Mouse (Mus musculus) intestine, embryonic 14.5 days (tissue): ENCODE data around the gene Prr14. TPM values are rescaled to one million over a fixed set of nuclear protein-coding genes. Genes with fewer than 3 reads are reported as not detected.

ENCODE experiments used
- ATAC-seq: fragments of 200-750 bp; cut with Nextera tagmentation; replicated peaks from 2 replicates; pipeline ENCODE4 v1.8.0; 2017; ENCODE audit warnings: low read depth, moderate number of reproducible peaks, moderate TSS enrichment, moderate library complexity; ENCODE audit not compliant: low FRiP score, low TSS enrichment
- DNase-seq: peaks from one replicate; pipeline ENCODE4 v3.0.0-alpha.2; 2018; ENCODE audit warnings: low spot score
- H3K27ac ChIP-seq: fragments of 300-500 bp; sonication (generic); 2 replicates; pipeline ENCODE4 v1.5.1; 2014; ENCODE audit warnings: low read depth, mild to moderate bottlenecking, control low read depth
- H3K27me3 ChIP-seq: fragments of 300-500 bp; sonication (generic); replicated peaks from 2 replicates; pipeline ENCODE4 v1.6.1; 2014; ENCODE audit warnings: low read length, control low read depth; ENCODE audit not compliant: control insufficient read depth, insufficient read depth
- H3K36me3 ChIP-seq: fragments of 300-500 bp; sonication (generic); 2 replicates; pipeline ENCODE4 v1.6.1; 2014; ENCODE audit warnings: low read length, control low read depth; ENCODE audit not compliant: control insufficient read depth, insufficient read depth
- H3K4me1 ChIP-seq: fragments of 300-500 bp; sonication (generic); replicated peaks from 2 replicates; pipeline ENCODE4 v1.6.1; 2014; ENCODE audit warnings: low read length, control low read depth, mixed read lengths; ENCODE audit not compliant: control insufficient read depth, insufficient read depth
- H3K4me2 ChIP-seq: fragments of 300-500 bp; sonication (generic); 2 replicates; pipeline ENCODE4 v1.6.1; 2014; ENCODE audit warnings: low read length
- H3K4me3 ChIP-seq: fragments of 300-500 bp; sonication (generic); 2 replicates; pipeline ENCODE4 v1.5.1; 2014; ENCODE audit warnings: low read depth, low read length, control low read depth, mixed read lengths
- H3K9ac ChIP-seq: fragments of 300-500 bp; sonication (generic); 2 replicates; pipeline ENCODE4 v1.6.1; 2014; ENCODE audit warnings: mild to moderate bottlenecking, low read length
- H3K9me3 ChIP-seq: fragments of 300-500 bp; sonication (generic); 2 replicates; pipeline ENCODE4 v1.6.1; 2016; ENCODE audit warnings: low read length, control low read depth; ENCODE audit not compliant: control insufficient read depth
- WGBS: fragments of 180-500 bp; shearing (Covaris S2); extraction: QIAGEN DNeasy Blood & Tissue Kit; methylation state at CpG from one replicate; pipeline ENCODE4 v1.1.7; 2014; 5-methylcytosine and 5-hydroxymethylcytosine counted together
- polyA plus RNA-seq: library from polyadenylated mRNA; unstranded; fragments of >200 nt; fragmentation: Nextera tagmentation; extraction: Ambion mirVana; gene quantifications from 2 replicates; pipeline ENCODE4 v1.2.1, GENCODE M21; 2014

Prr14 gene
- polyA plus RNA-seq, 1 experiment from 2014 or later, result 43.4 TPM

- Histone ChIP-seq H3K4me1 (peaks cover 19% of the 10 kb centered on the region), H3K36me3 (peaks cover 38% of the 10 kb centered on the region), H3K4me2 (no peak overlapping the region), H3K27ac (no peak overlapping the region), H3K4me3 (no peak overlapping the region), H3K9me3 (no peaks in the 10 kb centered on the region), H3K27me3 (no peaks in the 10 kb centered on the region), H3K9ac (no peak overlapping the region)
- no peak for DNase-seq
- no peak for ATAC-seq
- 92% methylated on average over 11 of the region's 11 CpGs for WGBS
Measured at GRCm38 (mm10) chr7:127475186-127475740, 15.9 kb downstream of the Prr14 start.

- Histone ChIP-seq H3K9me3 (no peaks in the 10 kb centered on the region), H3K4me2 (no peak overlapping the region)
- no peak for DNase-seq
Measured at GRCm38 (mm10) chr7:127476336-127476735, 16.9 kb downstream of the Prr14 start.

GRCm38 (mm10) chr7:127476855-127477254, 17.4 kb downstream of the Prr14 start:
- Histone ChIP-seq H3K9me3 (no peaks in the 10 kb centered on the region), H3K27ac (peak overlapping the region; percentile 97), H3K4me2 (peak overlapping the region; percentile 95), H3K9ac (peak overlapping the region; percentile 40; the same call in 1 of the 2 replicates), H3K4me1 (peaks cover 28% of the 10 kb centered on the region), H3K4me3 (peak overlapping the region; percentile 83), H3K27me3 (no peaks in the 10 kb centered on the region), H3K36me3 (peaks cover 47% of the 10 kb centered on the region)
- ATAC-seq, result no peak
- DNase-seq, result no peak
- 67% methylated on average over 4 of the region's 4 CpGs for WGBS

More at GRCm38 (mm10) chr7:127476336-127476735, 16.9 kb downstream of the Prr14 start:
- H3K4me3 ChIP-seq, result no peak overlapping the region
- H3K36me3 ChIP-seq, result peaks cover 45% of the 10 kb centered on the region
- no peak for ATAC-seq
- H3K9ac ChIP-seq, result no peak overlapping the region
- peaks cover 28% of the 10 kb centered on the region for H3K4me1 ChIP-seq
- WGBS, result 96% methylated on average over 11 of the region's 11 CpGs
- no peak overlapping the region for H3K27ac ChIP-seq
- H3K27me3 ChIP-seq, result no peaks in the 10 kb centered on the region

DNA sequence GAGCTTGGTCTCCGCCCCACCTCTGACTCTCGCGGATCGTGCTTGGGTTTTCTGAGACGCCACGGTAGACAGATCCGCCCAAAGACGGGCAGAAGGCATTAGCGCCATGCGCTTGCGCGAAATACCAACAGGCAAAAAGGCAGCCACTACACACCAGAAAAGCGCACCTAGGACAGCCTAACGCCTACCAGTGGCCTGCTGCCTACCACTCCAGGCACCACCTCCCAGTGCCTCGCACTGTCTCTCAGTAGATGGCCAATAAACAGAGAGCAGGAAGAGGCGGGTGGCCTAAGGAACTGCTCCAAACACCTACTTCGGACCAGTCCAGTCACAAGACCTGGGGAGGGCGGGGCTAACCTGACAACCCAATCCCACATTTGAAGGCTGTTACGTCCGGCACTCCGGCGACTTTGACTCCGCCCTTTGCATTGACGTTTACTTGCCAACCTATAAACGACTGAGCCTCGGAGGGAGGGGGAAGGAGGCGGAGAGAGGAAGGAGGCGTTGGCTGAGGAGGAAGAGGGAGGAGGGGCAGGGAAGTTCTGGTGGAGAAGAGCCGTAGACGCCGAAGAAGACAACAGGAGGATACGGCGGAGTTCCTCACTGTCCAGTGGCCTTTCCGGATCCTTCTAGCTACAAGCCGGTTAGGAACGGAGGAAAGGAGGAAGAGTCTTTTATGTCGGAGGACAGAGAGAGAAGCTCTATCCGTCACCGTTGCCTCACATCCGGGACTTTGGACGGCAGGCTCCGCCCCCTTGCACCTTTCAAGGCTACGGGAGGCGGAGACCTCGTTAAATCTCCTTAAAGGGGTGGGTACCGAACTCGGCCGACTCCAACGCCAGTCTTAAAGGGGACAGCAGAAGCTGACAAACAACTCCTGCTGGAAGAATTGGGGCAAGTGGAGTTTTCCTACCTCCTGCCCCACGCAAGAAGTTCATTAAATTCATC, 18.6 kb downstream of the Prr14 start:
- peak; percentile 93 for ATAC-seq
- Histone ChIP-seq H3K4me2 (peak overlapping the region; percentile 95), H3K4me3 (peak overlapping the region; percentile 83), H3K27ac (peak overlapping the region; percentile 97), H3K36me3 (peaks cover 59% of the 10 kb centered on the region), H3K27me3 (no peaks in the 10 kb centered on the region), H3K9me3 (no peaks in the 10 kb centered on the region), H3K4me1 (peaks cover 21% of the 10 kb centered on the region), H3K9ac (peak overlapping the region; percentile 92)
- WGBS, result under 1% methylated on average over 50 of the region's 50 CpGs
- peak; percentile 100 for DNase-seq

- Histone ChIP-seq H3K4me2 (peak within 1 kb of the TSS; percentile 95), H3K36me3 (peaks cover 61% of the 10 kb centered on the region)
- WGBS, result under 1% methylated on average over 49 of the region's 62 CpGs
Measured at GRCm38 (mm10) chr7:127478635-127479317, 19.4 kb downstream of the Prr14 start, which contains the start of gene Fbrs. TSS of gene Fbrs (plus strand) at chr7:127479199.

GRCm38 (mm10) chr7:127479318-127480225, 20.2 kb downstream of the Prr14 start:
- DNase-seq (no peak), ATAC-seq (no peak)
- H3K27me3 ChIP-seq, result no peaks in the 10 kb centered on the region
- WGBS, result 4% methylated on average over 47 of the region's 48 CpGs
- peak overlapping the region; percentile 97 for H3K27ac ChIP-seq
- H3K36me3 ChIP-seq, result peaks cover 56% of the 10 kb centered on the region
- H3K4me1 ChIP-seq, result peaks cover 21% of the 10 kb centered on the region
- peak overlapping the region; percentile 83 for H3K4me3 ChIP-seq
- peak overlapping the region; percentile 92 for H3K9ac ChIP-seq
- H3K4me2 ChIP-seq, result peak overlapping the region; percentile 95
- H3K9me3 ChIP-seq, result no peaks in the 10 kb centered on the region

More at GRCm38 (mm10) chr7:127478635-127479317, 19.4 kb downstream of the Prr14 start, which contains the start of gene Fbrs:
- Histone ChIP-seq H3K4me1 (peaks cover 21% of the 10 kb centered on the region), H3K9me3 (no peaks in the 10 kb centered on the region), H3K9ac (peak within 1 kb of the TSS; percentile 92), H3K27me3 (no peaks in the 10 kb centered on the region), H3K4me3 (peak within 1 kb of the TSS; percentile 83), H3K27ac (peak within 1 kb of the TSS; percentile 97)
- no peak for DNase-seq
- peak; percentile 77 for ATAC-seq

DNA sequence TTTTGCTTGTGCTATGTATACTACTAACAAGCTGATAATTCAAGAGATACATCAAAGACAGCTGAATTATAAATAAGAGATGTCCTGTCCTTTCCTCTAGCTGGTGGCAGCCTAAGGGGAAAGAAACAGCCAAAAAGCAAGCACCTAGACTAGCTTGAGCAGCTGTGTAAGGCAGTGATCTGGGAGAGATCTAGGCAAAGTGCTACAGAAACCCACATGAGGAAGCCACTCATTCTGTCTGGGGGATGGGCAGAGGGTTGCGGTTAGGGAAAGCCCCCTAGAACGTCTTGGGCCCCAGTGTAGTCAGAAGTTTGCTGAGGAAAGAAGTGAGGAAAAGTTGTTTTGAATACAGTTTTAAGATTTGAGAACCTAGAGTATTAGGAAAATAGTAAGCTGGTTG, 20.9 kb downstream of the Prr14 start:
- Histone ChIP-seq H3K4me1 (peaks cover 21% of the 10 kb centered on the region), H3K36me3 (peaks cover 56% of the 10 kb centered on the region)
- WGBS, result 53% methylated on average over 2 of the region's 2 CpGs

More for the DNA sequence above, 20.9 kb downstream of the Prr14 start:
- Histone ChIP-seq H3K4me2 (peak overlapping the region; percentile 95), H3K4me3 (peak overlapping the region; percentile 83), H3K27me3 (no peaks in the 10 kb centered on the region), H3K27ac (no peak overlapping the region), H3K9ac (peak overlapping the region; percentile 92), H3K9me3 (no peaks in the 10 kb centered on the region)
- ATAC-seq, result no peak
- DNase-seq, result no peak
